Mouse (Mus musculus): Measurements from ENCODE around the gene Gpr108. TPM values are rescaled to one million over a fixed set of nuclear protein-coding genes. Genes with fewer than 3 reads are reported as not detected.
A peak's percentile ranks its signal among the peaks of the same experiment; 100 is the strongest.

Gene Gpr108
- polyA plus RNA-seq, 1 experiment from 2014 or later: 24.5 TPM

GRCm38 (mm10) chr17:57275111-57275996 is 27.1 kb upstream of the Gpr108 start:
- Histone ChIP-seq H3K9me3 (ENCODE audit: control insufficient read depth, low read length) (no peaks in the 10 kb centered on the region), H3K36me3 (ENCODE audit: control insufficient read depth, insufficient read depth, low read length) (no peaks in the 10 kb centered on the region), H3K27me3 (ENCODE audit: control insufficient read depth, insufficient read depth, low read length) (peaks cover 29% of the 10 kb centered on the region), H3K27ac (ENCODE audit: low read depth, low read length) (no peak overlapping the region), H3K4me3 (ENCODE audit: low read depth, low read length) (peak overlapping the region; percentile 33), H3K4me2 (peak overlapping the region; percentile 53), H3K4me1 (ENCODE audit: control insufficient read depth, insufficient read depth, low read length) (peaks cover 14% of the 10 kb centered on the region), H3K9ac (ENCODE audit: low read length) (no peak overlapping the region)
- DNase-seq (ENCODE audit: low spot score, missing footprints) (peak; percentile 92), ATAC-seq (ENCODE audit: low FRiP score) (peak; percentile 76)
- WGBS: 1% methylated on average over 46 of the region's 53 CpGs

- Histone ChIP-seq H3K4me3 (ENCODE audit: low read depth, low read length) (peak overlapping the region; percentile 33), H3K4me2 (peak overlapping the region; percentile 53), H3K27ac (ENCODE audit: low read depth, low read length) (no peak overlapping the region), H3K4me1 (ENCODE audit: control insufficient read depth, insufficient read depth, low read length) (peaks cover 14% of the 10 kb centered on the region), H3K9me3 (ENCODE audit: control insufficient read depth, low read length) (no peaks in the 10 kb centered on the region), H3K9ac (ENCODE audit: low read length) (no peak overlapping the region), H3K36me3 (ENCODE audit: control insufficient read depth, insufficient read depth, low read length) (no peaks in the 10 kb centered on the region), H3K27me3 (ENCODE audit: control insufficient read depth, insufficient read depth, low read length) (peaks cover 29% of the 10 kb centered on the region)
- DNase-seq (ENCODE audit: low spot score, missing footprints) (no peak), ATAC-seq (ENCODE audit: low FRiP score) (no peak)
- 8% methylated on average over 15 of the region's 15 CpGs for WGBS
These were observed 26.4 kb upstream of the Gpr108 start for GRCm38 (mm10) chr17:57274686-57275085.

GRCm38 (mm10) chr17:57273846-57274245 is 25.6 kb upstream of the Gpr108 start:
- Histone ChIP-seq H3K27me3 (ENCODE audit: control insufficient read depth, insufficient read depth, low read length) (peaks cover 29% of the 10 kb centered on the region), H3K9ac (ENCODE audit: low read length) (no peak overlapping the region), H3K36me3 (ENCODE audit: control insufficient read depth, insufficient read depth, low read length) (no peaks in the 10 kb centered on the region), H3K4me2 (no peak overlapping the region), H3K27ac (ENCODE audit: low read depth, low read length) (no peak overlapping the region), H3K9me3 (ENCODE audit: control insufficient read depth, low read length) (no peaks in the 10 kb centered on the region), H3K4me1 (ENCODE audit: control insufficient read depth, insufficient read depth, low read length) (peaks cover 14% of the 10 kb centered on the region), H3K4me3 (ENCODE audit: low read depth, low read length) (no peak overlapping the region)
- DNase-seq (ENCODE audit: low spot score, missing footprints): peak; percentile 66
- WGBS: 41% methylated on average over 6 of the region's 7 CpGs
- no peak for ATAC-seq (ENCODE audit: low FRiP score)

- DNase-seq (ENCODE audit: low spot score, missing footprints) (peak; percentile 45), ATAC-seq (ENCODE audit: low FRiP score) (no peak)
- 78% methylated on average over 9 of the region's 9 CpGs for WGBS
- Histone ChIP-seq H3K4me1 (ENCODE audit: control insufficient read depth, insufficient read depth, low read length) (peaks cover 11% of the 10 kb centered on the region), H3K9ac (ENCODE audit: low read length) (no peak overlapping the region), H3K9me3 (ENCODE audit: control insufficient read depth, low read length) (no peaks in the 10 kb centered on the region), H3K4me2 (no peak overlapping the region), H3K36me3 (ENCODE audit: control insufficient read depth, insufficient read depth, low read length) (no peaks in the 10 kb centered on the region), H3K4me3 (ENCODE audit: low read depth, low read length) (no peak overlapping the region), H3K27ac (ENCODE audit: low read depth, low read length) (no peak overlapping the region), H3K27me3 (ENCODE audit: control insufficient read depth, insufficient read depth, low read length) (peaks cover 27% of the 10 kb centered on the region)
These were observed 23.1 kb upstream of the Gpr108 start for GRCm38 (mm10) chr17:57271301-57271700.

GRCm38 (mm10) chr17:57267556-57268126 is 19.4 kb upstream of the Gpr108 start:
- no peak overlapping the region for H3K4me3 ChIP-seq (ENCODE audit: low read depth, low read length)
- no peaks in the 10 kb centered on the region for H3K27me3 ChIP-seq (ENCODE audit: control insufficient read depth, insufficient read depth, low read length)
- no peak overlapping the region for H3K4me2 ChIP-seq
- DNase-seq (ENCODE audit: low spot score, missing footprints): no peak
- no peaks in the 10 kb centered on the region for H3K9me3 ChIP-seq (ENCODE audit: control insufficient read depth, low read length)
- no peaks in the 10 kb centered on the region for H3K36me3 ChIP-seq (ENCODE audit: control insufficient read depth, insufficient read depth, low read length)
- H3K9ac ChIP-seq (ENCODE audit: low read length): no peak overlapping the region
- ATAC-seq (ENCODE audit: low FRiP score): no peak
- 84% methylated on average over 6 of the region's 6 CpGs for WGBS
- H3K4me1 ChIP-seq (ENCODE audit: control insufficient read depth, insufficient read depth, low read length): no peaks in the 10 kb centered on the region
- no peak overlapping the region for H3K27ac ChIP-seq (ENCODE audit: low read depth, low read length)

- H3K4me3 ChIP-seq (ENCODE audit: low read depth, low read length): no peak overlapping the region
- H3K27ac ChIP-seq (ENCODE audit: low read depth, low read length): no peak overlapping the region
- H3K36me3 ChIP-seq (ENCODE audit: control insufficient read depth, insufficient read depth, low read length): no peaks in the 10 kb centered on the region
- H3K27me3 ChIP-seq (ENCODE audit: control insufficient read depth, insufficient read depth, low read length): no peaks in the 10 kb centered on the region
- no peaks in the 10 kb centered on the region for H3K4me1 ChIP-seq (ENCODE audit: control insufficient read depth, insufficient read depth, low read length)
- H3K9ac ChIP-seq (ENCODE audit: low read length): no peak overlapping the region
- H3K4me2 ChIP-seq: no peak overlapping the region
- DNase-seq (ENCODE audit: low spot score, missing footprints) (peak; percentile 68), ATAC-seq (ENCODE audit: low FRiP score) (no peak)
- no peaks in the 10 kb centered on the region for H3K9me3 ChIP-seq (ENCODE audit: control insufficient read depth, low read length)
- 27% methylated on average over 21 of the region's 22 CpGs for WGBS
These were observed 17.0 kb upstream of the Gpr108 start for GRCm38 (mm10) chr17:57264972-57265945.

- H3K27ac ChIP-seq (ENCODE audit: low read depth, low read length): no peak overlapping the region
- 87% methylated on average over 2 of the region's 2 CpGs for WGBS
- ATAC-seq (ENCODE audit: low FRiP score) (no peak), DNase-seq (ENCODE audit: low spot score, missing footprints) (peak; percentile 78)
- no peak overlapping the region for H3K4me2 ChIP-seq
- H3K4me3 ChIP-seq (ENCODE audit: low read depth, low read length): no peak overlapping the region
- H3K9me3 ChIP-seq (ENCODE audit: control insufficient read depth, low read length): no peaks in the 10 kb centered on the region
- H3K9ac ChIP-seq (ENCODE audit: low read length): no peak overlapping the region
- no peaks in the 10 kb centered on the region for H3K36me3 ChIP-seq (ENCODE audit: control insufficient read depth, insufficient read depth, low read length)
- H3K27me3 ChIP-seq (ENCODE audit: control insufficient read depth, insufficient read depth, low read length): no peaks in the 10 kb centered on the region
- H3K4me1 ChIP-seq (ENCODE audit: control insufficient read depth, insufficient read depth, low read length): no peaks in the 10 kb centered on the region
These were observed 15.9 kb upstream of the Gpr108 start for GRCm38 (mm10) chr17:57264164-57264563.

GRCm38 (mm10) chr17:57262901-57263550 is 14.8 kb upstream of the Gpr108 start:
- no peak for ATAC-seq (ENCODE audit: low FRiP score)
- 91% methylated on average over 17 of the region's 17 CpGs for WGBS
- H3K36me3 ChIP-seq (ENCODE audit: control insufficient read depth, insufficient read depth, low read length): 0 out of 2 replicates have a peak, but pooled peaks cover 3% of the 10 kb centered on the region

More at GRCm38 (mm10) chr17:57262901-57263550, 14.8 kb upstream of the Gpr108 start:
- no peak overlapping the region for H3K9ac ChIP-seq (ENCODE audit: low read length)
- no peak overlapping the region for H3K4me3 ChIP-seq (ENCODE audit: low read depth, low read length)
- no peak overlapping the region for H3K27ac ChIP-seq (ENCODE audit: low read depth, low read length)
- no peaks in the 10 kb centered on the region for H3K27me3 ChIP-seq (ENCODE audit: control insufficient read depth, insufficient read depth, low read length)
- DNase-seq (ENCODE audit: low spot score, missing footprints): peak; percentile 49
- H3K9me3 ChIP-seq (ENCODE audit: control insufficient read depth, low read length): no peaks in the 10 kb centered on the region
- no peak overlapping the region for H3K4me2 ChIP-seq
- no peaks in the 10 kb centered on the region for H3K4me1 ChIP-seq (ENCODE audit: control insufficient read depth, insufficient read depth, low read length)

Data from midbrain, embryonic 11.5 days (tissue).